Mouse (Mus musculus) hindbrain, embryonic 12.5 days (tissue): Measurements from ENCODE around the gene Speer4a. TPM values are rescaled to one million over a fixed set of nuclear protein-coding genes. Genes with fewer than 3 reads are reported as not detected.
A peak's percentile ranks its signal among the peaks of the same experiment; 100 is the strongest.
"Not testable (repeated sequence)": the region's sequence is repeated elsewhere in the genome, so short reads cannot be mapped to it uniquely, and the experiment has no call there.

ENCODE experiments used
- ATAC-seq: fragments of 200-750 bp; cut with Nextera tagmentation; 2 replicates; pipeline ENCODE4 v1.8.0; 2017; ENCODE audit warnings: moderate TSS enrichment; ENCODE audit not compliant: low FRiP score
- H3K27ac ChIP-seq: fragments of 300-500 bp; sonication (generic); 2 replicates; pipeline ENCODE4 v1.5.1; 2016; ENCODE audit warnings: mild to moderate bottlenecking
- H3K27me3 ChIP-seq: fragments of 300-500 bp; sonication (generic); 2 replicates; pipeline ENCODE4 v1.6.1; 2016; ENCODE audit warnings: mild to moderate bottlenecking
- H3K36me3 ChIP-seq: fragments of 300-500 bp; sonication (generic); 2 replicates; pipeline ENCODE4 v1.6.1; 2016; ENCODE audit warnings: mild to moderate bottlenecking
- H3K4me1 ChIP-seq: fragments of 300-500 bp; sonication (generic); 2 replicates; pipeline ENCODE4 v1.6.1; 2016
- H3K4me2 ChIP-seq: fragments of 300-500 bp; sonication (generic); replicated peaks from 2 replicates; pipeline ENCODE4 v1.6.1; 2016; ENCODE audit warnings: mild to moderate bottlenecking
- H3K4me3 ChIP-seq: fragments of 300-500 bp; sonication (generic); 2 replicates; pipeline ENCODE4 v1.5.1; 2016; ENCODE audit warnings: mild to moderate bottlenecking
- H3K9ac ChIP-seq: fragments of 300-500 bp; sonication (generic); 2 replicates; pipeline ENCODE4 v1.6.1; 2016; ENCODE audit warnings: mild to moderate bottlenecking, moderate library complexity
- H3K9me3 ChIP-seq: fragments of 300-500 bp; sonication (generic); replicated peaks from 2 replicates; pipeline ENCODE4 v1.6.1; 2016; ENCODE audit warnings: mild to moderate bottlenecking
- WGBS: fragments of 180-500 bp; shearing (Covaris S2); methylation state at CpG from one replicate; pipeline ENCODE4 v1.1.7; 2016; 5-methylcytosine and 5-hydroxymethylcytosine counted together
- polyA plus RNA-seq: library from polyadenylated mRNA; unstranded; fragments of >200 nt; fragmentation: Nextera tagmentation; extraction: Ambion mirVana; gene quantifications from 2 replicates; pipeline ENCODE4 v1.2.1, GENCODE M21; 2016

Gene Speer4a
- polyA plus RNA-seq = not detected in 2 replicates

DNA sequence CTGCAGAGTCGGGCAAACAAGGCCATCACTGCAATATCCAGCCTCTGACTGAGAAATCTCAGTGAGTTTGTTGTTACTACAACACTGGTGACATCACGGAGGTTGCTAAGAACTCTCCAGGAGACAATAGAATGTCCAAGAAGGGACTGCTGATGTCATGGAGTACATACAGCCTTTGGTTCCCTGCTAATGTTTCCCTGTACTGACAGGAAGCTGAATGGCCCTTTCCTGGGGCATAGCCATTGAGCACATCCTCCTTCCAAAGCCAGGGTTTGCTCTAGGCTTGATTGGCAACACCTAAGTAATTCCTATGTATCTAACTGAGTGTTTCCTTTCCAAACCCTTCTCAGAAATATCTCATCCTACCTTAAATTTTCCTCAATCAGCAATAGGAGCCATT, at the start of gene Speer4a:
TSS of gene Speer4a (minus strand) at position 101 of the 400 bp plus-strand sequence.
- not testable (repeated sequence) for H3K9ac ChIP-seq, H3K9me3 ChIP-seq, H3K36me3 ChIP-seq, H3K4me1 ChIP-seq, H3K4me2 ChIP-seq, H3K27ac ChIP-seq, H3K27me3 ChIP-seq, H3K4me3 ChIP-seq, ATAC-seq
- 79% methylated on average over 2 of the region's 2 CpGs for WGBS

DNA sequence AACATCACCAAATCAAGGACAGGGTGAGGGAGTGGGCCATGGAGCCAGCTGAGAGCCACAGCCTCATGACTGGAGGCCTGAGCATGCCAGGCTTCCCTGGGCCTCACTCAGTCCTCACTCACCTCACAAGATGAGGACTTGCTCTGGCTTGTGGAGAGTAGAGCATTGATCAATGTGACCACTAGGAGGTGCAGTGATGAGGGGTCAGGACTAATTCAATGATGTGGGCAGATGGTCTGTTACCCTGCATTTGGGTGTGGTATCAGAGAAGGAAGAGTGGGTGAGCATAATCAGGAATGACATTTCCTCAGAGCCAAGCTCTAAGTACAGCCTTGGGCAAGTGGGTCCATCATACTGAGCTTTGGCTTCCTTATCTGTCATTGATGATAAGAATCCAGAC, 39.7 kb upstream of the Speer4a start:
- H3K4me1 ChIP-seq, H3K27ac ChIP-seq, H3K36me3 ChIP-seq, H3K4me3 ChIP-seq, ATAC-seq, H3K4me2 ChIP-seq, H3K27me3 ChIP-seq, H3K9ac ChIP-seq, H3K9me3 ChIP-seq: not testable (repeated sequence)

DNA sequence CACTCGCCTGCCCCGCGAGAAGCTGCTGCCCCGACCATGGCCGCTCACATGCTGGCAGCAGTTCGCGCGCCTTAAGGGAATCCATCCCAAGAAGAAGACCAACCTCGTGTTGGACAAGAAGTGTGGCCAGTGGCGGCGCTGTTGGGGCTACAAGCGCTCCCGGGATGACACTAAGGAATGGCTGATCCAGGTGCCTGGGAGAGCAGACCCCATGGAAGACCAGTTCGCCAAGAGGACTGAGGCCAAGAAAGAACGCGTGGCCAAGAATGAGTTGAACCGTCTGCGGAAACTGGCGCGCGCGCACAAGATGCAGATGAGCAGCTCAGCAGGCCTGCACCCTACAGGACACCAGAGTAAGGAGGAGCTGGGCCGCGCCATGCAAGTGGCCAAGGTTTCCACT, 31.4 kb upstream of the Speer4a start:
- Histone ChIP-seq H3K9me3 (0 out of 2 replicates have a peak, but pooled peaks cover 5% of the 10 kb centered on the region), H3K27ac (no peak overlapping the region), H3K4me2 (no peak overlapping the region), H3K27me3 (no peaks in the 10 kb centered on the region), H3K4me1 (no peaks in the 10 kb centered on the region), H3K9ac (no peak overlapping the region), H3K4me3 (no peak overlapping the region), H3K36me3 (no peaks in the 10 kb centered on the region)
- ATAC-seq = no peak
- 88% methylated on average over 24 of the region's 24 CpGs for WGBS

DNA sequence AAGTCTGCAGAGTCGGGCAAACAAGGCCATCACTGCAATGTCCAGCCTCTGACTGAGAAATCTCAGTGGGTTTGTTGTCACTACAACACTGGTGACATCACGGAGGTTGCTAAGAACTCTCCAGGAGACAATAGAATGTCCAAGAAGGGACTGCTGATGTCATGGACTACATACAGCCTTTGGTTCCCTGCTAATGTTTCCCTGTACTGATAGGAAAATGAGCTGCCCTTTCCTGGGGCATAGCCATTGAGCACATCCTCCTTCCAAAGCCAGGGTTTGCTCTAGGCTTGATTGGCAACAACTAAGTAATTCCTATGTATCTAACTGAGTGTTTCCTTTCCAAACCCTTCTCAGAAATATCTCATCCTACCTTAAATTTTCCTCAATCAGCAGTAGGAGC, 19.1 kb upstream of the Speer4a start, which contains the start of gene Gm7347:
TSS of gene Gm7347 (minus strand) at position 101 of the 400 bp plus-strand sequence.
- not testable (repeated sequence) for H3K9me3 ChIP-seq, H3K27me3 ChIP-seq, H3K4me1 ChIP-seq, H3K9ac ChIP-seq, H3K27ac ChIP-seq, H3K36me3 ChIP-seq, H3K4me2 ChIP-seq, ATAC-seq, H3K4me3 ChIP-seq
- WGBS = no CpG with 5 or more reads among the region's 2 CpGs

DNA sequence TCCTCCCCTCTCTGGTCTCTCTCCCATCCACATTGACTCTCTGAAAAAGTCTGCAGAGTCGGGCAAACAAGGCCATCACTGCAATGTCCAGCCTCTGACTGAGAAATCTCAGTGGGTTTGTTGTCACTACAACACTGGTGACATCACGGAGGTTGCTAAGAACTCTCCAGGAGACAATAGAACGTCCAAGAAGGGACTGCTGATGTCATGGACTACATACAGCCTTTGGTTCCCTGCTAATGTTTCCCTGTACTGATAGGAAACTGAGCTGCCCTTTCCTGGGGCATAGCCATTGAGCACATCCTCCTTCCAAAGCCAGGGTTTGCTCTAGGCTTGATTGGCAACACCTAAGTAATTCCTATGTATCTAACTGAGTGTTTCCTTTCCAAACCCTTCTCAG, 16.5 kb downstream of the Speer4a start, which contains the start of gene Gm5862:
TSS of gene Gm5862 (minus strand) at position 101 of the 400 bp plus-strand sequence.
- not testable (repeated sequence) for H3K9me3 ChIP-seq, ATAC-seq, H3K36me3 ChIP-seq, H3K4me1 ChIP-seq, H3K4me2 ChIP-seq, H3K27me3 ChIP-seq, H3K27ac ChIP-seq, H3K4me3 ChIP-seq, H3K9ac ChIP-seq
- WGBS = no CpG with 5 or more reads among the region's 3 CpGs

DNA sequence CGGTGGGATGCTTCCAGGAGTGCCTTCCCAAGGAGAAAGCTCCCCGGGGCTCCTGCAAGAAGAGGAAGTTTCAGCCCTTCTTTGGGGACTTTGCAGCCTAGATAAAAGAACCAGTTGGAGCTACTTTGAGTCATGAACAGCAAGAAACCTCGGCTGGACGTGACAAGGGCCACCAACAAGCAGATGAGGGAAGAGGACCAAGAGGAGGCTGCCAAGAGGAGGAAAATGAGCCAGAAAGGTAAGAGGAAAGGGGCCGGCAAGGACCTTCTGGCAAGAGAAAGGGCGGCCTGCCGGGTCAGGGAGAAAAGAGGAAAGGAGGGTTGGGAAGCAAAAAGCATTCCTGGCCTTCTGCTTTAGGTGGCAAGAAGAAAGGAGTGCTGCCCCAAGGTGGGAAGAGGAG, 31.7 kb downstream of the Speer4a start:
- H3K36me3 ChIP-seq, H3K4me1 ChIP-seq, H3K27ac ChIP-seq, H3K9ac ChIP-seq, H3K27me3 ChIP-seq, H3K4me3 ChIP-seq, H3K9me3 ChIP-seq: not testable (repeated sequence)
- peak overlapping the region; percentile 50; the same call in 1 of the 2 replicates for H3K4me2 ChIP-seq
- peak; percentile 8; the same call in 1 of the 2 replicates for ATAC-seq
- WGBS = 68% methylated on average over 7 of the region's 7 CpGs

DNA sequence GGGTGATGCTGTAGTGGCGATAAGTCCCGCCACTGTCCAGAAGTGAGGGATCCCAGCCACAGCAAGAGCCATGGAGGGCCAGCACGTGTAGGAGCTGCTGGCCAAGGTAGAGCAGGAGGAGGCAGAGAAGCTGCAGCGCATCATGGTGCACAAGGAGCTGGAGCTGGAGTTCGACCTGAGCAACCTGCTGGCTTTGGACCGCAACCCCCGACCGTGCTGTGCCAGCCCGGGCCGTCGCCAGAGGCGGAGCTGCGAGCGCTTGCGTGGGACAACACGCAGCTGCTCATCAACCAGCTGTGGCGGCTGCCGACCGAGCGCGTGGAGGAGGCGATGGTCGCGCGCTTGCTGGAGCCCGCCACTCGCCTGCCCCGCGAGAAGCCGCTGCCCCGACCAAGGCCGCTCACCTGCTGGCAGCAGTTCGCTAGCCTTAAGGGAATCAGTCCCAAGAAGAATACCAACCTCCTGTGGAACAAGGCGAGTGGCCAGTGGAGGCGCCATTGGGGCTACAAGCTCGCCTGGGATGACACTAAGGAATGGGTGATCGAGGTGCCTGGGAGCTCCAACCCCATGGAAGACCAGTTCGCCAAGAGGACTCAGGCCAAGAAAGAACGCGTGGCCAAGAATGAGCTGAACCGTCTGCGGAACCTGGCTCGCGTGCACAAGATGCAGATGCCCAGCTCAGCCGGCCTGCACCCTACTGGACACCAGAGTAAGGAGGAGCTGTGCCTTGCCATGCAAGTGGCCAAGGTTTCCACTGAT, 32.2 kb downstream of the Speer4a start:
- Histone ChIP-seq H3K9ac (0 out of 2 replicates have a peak overlapping the region, but pooled peaks have one; percentile 0), H3K4me2 (peak overlapping the region; percentile 50), H3K4me3 (peak overlapping the region; percentile 25)
- H3K4me1 ChIP-seq, H3K27ac ChIP-seq, H3K9me3 ChIP-seq, H3K27me3 ChIP-seq, H3K36me3 ChIP-seq: not testable (repeated sequence)
- peak; percentile 92 for ATAC-seq
- 21% methylated on average over 44 of the region's 45 CpGs for WGBS

DNA sequence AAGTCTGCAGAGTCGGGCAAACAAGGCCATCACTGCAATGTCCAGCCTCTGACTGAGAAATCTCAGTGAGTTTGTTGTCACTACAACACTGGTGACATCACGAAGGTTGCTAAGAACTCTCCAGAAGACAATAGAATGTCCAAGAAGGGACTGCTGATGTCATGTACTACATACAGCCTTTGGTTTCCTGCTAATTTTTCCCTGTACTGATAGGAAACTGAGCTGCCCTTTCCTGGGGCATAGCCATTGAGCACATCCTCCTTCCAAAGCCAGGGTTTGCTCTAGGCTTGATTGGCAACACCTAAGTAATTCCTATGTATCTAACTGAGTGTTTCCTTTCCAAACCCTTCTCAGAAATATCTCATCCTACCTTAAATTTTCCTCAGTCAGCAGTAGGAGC, 34.7 kb downstream of the Speer4a start, which contains the start of gene Gm1979:
TSS of gene Gm1979 (minus strand) at position 101 of the 400 bp plus-strand sequence.
- ATAC-seq, H3K9me3 ChIP-seq, H3K36me3 ChIP-seq, H3K4me2 ChIP-seq, H3K27me3 ChIP-seq, H3K27ac ChIP-seq, H3K4me1 ChIP-seq, H3K9ac ChIP-seq, H3K4me3 ChIP-seq: not testable (repeated sequence)
- 78% methylated on average over 1 of the region's 2 CpGs for WGBS

DNA sequence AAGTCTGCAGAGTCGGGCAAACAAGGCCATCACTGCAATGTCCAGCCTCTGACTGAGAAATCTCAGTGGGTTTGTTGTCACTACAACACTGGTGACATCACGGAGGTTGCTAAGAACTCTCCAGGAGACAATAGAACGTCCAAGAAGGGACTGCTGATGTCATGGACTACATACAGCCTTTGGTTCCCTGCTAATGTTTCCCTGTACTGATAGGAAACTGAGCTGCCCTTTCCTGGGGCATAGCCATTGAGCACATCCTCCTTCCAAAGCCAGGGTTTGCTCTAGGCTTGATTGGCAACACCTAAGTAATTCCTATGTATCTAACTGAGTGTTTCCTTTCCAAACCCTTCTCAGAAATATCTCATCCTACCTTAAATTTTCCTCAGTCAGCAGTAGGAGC, 50.8 kb downstream of the Speer4a start, which contains the start of gene Gm21698:
TSS of gene Gm21698 (minus strand) at position 101 of the 400 bp plus-strand sequence.
- ATAC-seq, H3K27me3 ChIP-seq, H3K4me2 ChIP-seq, H3K27ac ChIP-seq, H3K4me3 ChIP-seq, H3K9me3 ChIP-seq, H3K4me1 ChIP-seq, H3K9ac ChIP-seq, H3K36me3 ChIP-seq: not testable (repeated sequence)
- WGBS = no CpG with 5 or more reads among the region's 3 CpGs

Other genes with a start within 250 kb of the Speer4a start
- not detected in 2 replicates for gene Gm21663, start 97.2 kb downstream of the Speer4a start, polyA plus RNA-seq
- not detected in 2 replicates for gene Gm21671, start 85.1 kb downstream of the Speer4a start, polyA plus RNA-seq
- gene Gm21680, start 66.9 kb downstream of the Speer4a start, polyA plus RNA-seq = 0.08 TPM in 1 of 2 replicates, not detected in the other
- gene Gm21698, start 50.9 kb downstream of the Speer4a start, polyA plus RNA-seq = 0.20 TPM in 1 of 2 replicates, not detected in the other
- gene Gm1979, start 34.8 kb downstream of the Speer4a start, polyA plus RNA-seq = not detected in 2 replicates
- not detected in 2 replicates for gene Gm5862, start 16.6 kb downstream of the Speer4a start, polyA plus RNA-seq
- not detected in 2 replicates for gene Gm7347, start 19.0 kb upstream of the Speer4a start, polyA plus RNA-seq
- not detected in 2 replicates for gene Gm10471, start 49.7 kb upstream of the Speer4a start, polyA plus RNA-seq
- gene 5031410I06Rik, start 65.8 kb upstream of the Speer4a start, polyA plus RNA-seq = not detected in 2 replicates
- not detected in 2 replicates for gene Gm10220, start 81.9 kb upstream of the Speer4a start, polyA plus RNA-seq
- 0.06 TPM in 1 of 2 replicates, not detected in the other for gene Gm7361, start 218.1 kb upstream of the Speer4a start, polyA plus RNA-seq